Mouse (Mus musculus): ENCODE measurements around the gene Apol9a. TPM values are rescaled to one million over a fixed set of nuclear protein-coding genes. Genes with fewer than 3 reads are reported as not detected.

Apol9a gene
- total RNA-seq, 2 experiments from 2014 or later: 0.04 TPM; not detected in 1

Other genes starting within 250 kb of the Apol9a start
- gene Rbfox2, start 104.1 kb downstream of the Apol9a start, total RNA-seq (2015): 0.13 TPM in 1 of 2 replicates, not detected in the other
- gene Rbfox2, start 104.1 kb downstream of the Apol9a start, total RNA-seq (2017): 0.12 and 0.51 TPM in 2 replicates
- gene Apol7a, start 12.0 kb downstream of the Apol9a start, total RNA-seq (2015): not detected in 2 replicates
- gene Apol7a, start 12.0 kb downstream of the Apol9a start, total RNA-seq (2017): not detected in 2 replicates
- 0.54 TPM in 1 of 2 replicates, not detected in the other for gene Apol7b, start 36.4 kb upstream of the Apol9a start, total RNA-seq (2015)
- gene Apol7b, start 36.4 kb upstream of the Apol9a start, total RNA-seq (2017): 4.8 TPM in 1 of 2 replicates, not detected in the other
- gene Apol10a, start 65.9 kb upstream of the Apol9a start, total RNA-seq (2015): 0.07 TPM in 1 of 2 replicates, not detected in the other
- gene Apol10a, start 65.9 kb upstream of the Apol9a start, total RNA-seq (2017): not detected in 2 replicates
- gene Apol11a, start 97.1 kb upstream of the Apol9a start, total RNA-seq (2015): not detected in 2 replicates
- gene Apol11a, start 97.1 kb upstream of the Apol9a start, total RNA-seq (2017): 0.33 and 0.89 TPM in 2 replicates
- gene Apol7c, start 122.2 kb upstream of the Apol9a start, total RNA-seq (2015): 0.14 and 0.40 TPM in 2 replicates
- gene Apol7c, start 122.2 kb upstream of the Apol9a start, total RNA-seq (2017): 0.04 and 0.53 TPM in 2 replicates
- not detected in 2 replicates for gene 1700025B11Rik, start 150.8 kb upstream of the Apol9a start, total RNA-seq (2015)
- not detected in 2 replicates for gene 1700025B11Rik, start 150.8 kb upstream of the Apol9a start, total RNA-seq (2017)
- 0.07 TPM in 1 of 2 replicates, not detected in the other for gene Apol10b, start 185.0 kb upstream of the Apol9a start, total RNA-seq (2015)
- not detected in 2 replicates for gene Apol10b, start 185.0 kb upstream of the Apol9a start, total RNA-seq (2017)
- not detected in 2 replicates for gene Gm36245, start 188.1 kb upstream of the Apol9a start, total RNA-seq (2015)
- not detected in 2 replicates for gene Gm36245, start 188.1 kb upstream of the Apol9a start, total RNA-seq (2017)
- gene Apol11b, start 232.2 kb upstream of the Apol9a start, total RNA-seq (2015): not detected in 2 replicates
- 0.08 TPM in 1 of 2 replicates, not detected in the other for gene Apol11b, start 232.2 kb upstream of the Apol9a start, total RNA-seq (2017)